Mouse (Mus musculus) intestine, embryonic 16.5 days (tissue): ENCODE measurements at regions not wholly inside any gene's neighbourhood (a gene's known extent, or its start where the extent isn't known, plus 50 kb on each side); places are given as distances from the start of the nearest gene placed in this dataset.

Source experiments
- ATAC-seq: fragments of 200-750 bp; cut with Nextera tagmentation; 2 replicates; pipeline ENCODE4 v1.8.0; 2017; ENCODE audit warnings: moderate TSS enrichment, moderate library complexity
- H3K27ac ChIP-seq: fragments of 300-500 bp; sonication (generic); 2 replicates; pipeline ENCODE4 v1.5.1; 2014; ENCODE audit warnings: mild to moderate bottlenecking, low read length
- H3K27me3 ChIP-seq: fragments of 300-500 bp; sonication (generic); replicated peaks from 2 replicates; pipeline ENCODE4 v1.6.1; 2014; ENCODE audit warnings: low read length, control low read depth, mixed read lengths; ENCODE audit not compliant: control insufficient read depth, insufficient read depth
- H3K36me3 ChIP-seq: fragments of 300-500 bp; sonication (generic); 2 replicates; pipeline ENCODE4 v1.6.1; 2014; ENCODE audit warnings: low read length, control low read depth; ENCODE audit not compliant: control insufficient read depth, insufficient read depth
- H3K4me1 ChIP-seq: fragments of 300-500 bp; sonication (generic); 2 replicates; pipeline ENCODE4 v1.6.1; 2014; ENCODE audit warnings: low read length, control low read depth, mixed read lengths; ENCODE audit not compliant: control insufficient read depth, insufficient read depth
- H3K4me2 ChIP-seq: fragments of 300-500 bp; sonication (generic); 2 replicates; pipeline ENCODE4 v1.6.1; 2014; ENCODE audit warnings: low read depth, low read length, control low read depth
- H3K4me3 ChIP-seq: fragments of 300-500 bp; sonication (generic); 2 replicates; pipeline ENCODE4 v1.5.1; 2014; ENCODE audit warnings: mild to moderate bottlenecking, low read length
- H3K9ac ChIP-seq: fragments of 300-500 bp; sonication (generic); 2 replicates; pipeline ENCODE4 v1.6.1; 2014; ENCODE audit warnings: low read depth, low read length
- H3K9me3 ChIP-seq: fragments of 300-500 bp; sonication (generic); 2 replicates; pipeline ENCODE4 v1.6.1; 2016; ENCODE audit warnings: low read length, control low read depth; ENCODE audit not compliant: control insufficient read depth
- WGBS: fragments of 180-500 bp; shearing (Covaris S2); extraction: QIAGEN DNeasy Blood & Tissue Kit; methylation state at CpG from one replicate; pipeline ENCODE4 v1.1.7; 2014; 5-methylcytosine and 5-hydroxymethylcytosine counted together

- H3K27ac ChIP-seq, result no peak overlapping the region
- peaks cover 19% of the 10 kb centered on the region for H3K4me1 ChIP-seq
- ATAC-seq, result no peak
- H3K9me3 ChIP-seq, result no peaks in the 10 kb centered on the region
- no peak overlapping the region for H3K9ac ChIP-seq
- H3K27me3 ChIP-seq, result no peaks in the 10 kb centered on the region; the same call in 1 of the 2 replicates
- no peak overlapping the region for H3K4me3 ChIP-seq
- 13% methylated on average over 13 of the region's 13 CpGs for WGBS
- H3K36me3 ChIP-seq, result no peaks in the 10 kb centered on the region
- H3K4me2 ChIP-seq, result peak overlapping the region; percentile 5; the same call in 1 of the 2 replicates
These were observed 128.6 kb downstream of the 2410131K14Rik start for GRCm38 (mm10) chr5:118373581-118373981.

- Histone ChIP-seq H3K36me3 (no peaks in the 10 kb centered on the region), H3K9ac (no peak overlapping the region), H3K4me1 (peaks cover 19% of the 10 kb centered on the region), H3K27ac (no peak overlapping the region), H3K27me3 (no peaks in the 10 kb centered on the region), H3K4me3 (no peak overlapping the region), H3K9me3 (no peaks in the 10 kb centered on the region), H3K4me2 (no peak overlapping the region)
- ATAC-seq, result 0 out of 2 replicates have a peak, but pooled peaks have one; percentile 33
- 64% methylated on average over 2 of the region's 2 CpGs for WGBS
These were observed 129.9 kb downstream of the 2410131K14Rik start for GRCm38 (mm10) chr5:118374968-118375367.

GRCm38 (mm10) chr5:118375916-118376315, 130.9 kb downstream of the 2410131K14Rik start:
- Histone ChIP-seq H3K27me3 (no peaks in the 10 kb centered on the region), H3K4me3 (no peak overlapping the region), H3K4me1 (peaks cover 26% of the 10 kb centered on the region), H3K27ac (no peak overlapping the region), H3K4me2 (no peak overlapping the region), H3K9me3 (no peaks in the 10 kb centered on the region), H3K9ac (no peak overlapping the region), H3K36me3 (no peaks in the 10 kb centered on the region)
- 62% methylated on average over 5 of the region's 5 CpGs for WGBS
- no peak for ATAC-seq

- 59% methylated on average over 5 of the region's 5 CpGs for WGBS
- ATAC-seq, result no peak
- H3K9ac ChIP-seq, result no peak overlapping the region
- no peaks in the 10 kb centered on the region for H3K36me3 ChIP-seq
- H3K9me3 ChIP-seq, result no peaks in the 10 kb centered on the region
- no peak overlapping the region for H3K27ac ChIP-seq
- H3K4me1 ChIP-seq, result peaks cover 26% of the 10 kb centered on the region
- H3K4me3 ChIP-seq, result no peak overlapping the region
- no peaks in the 10 kb centered on the region for H3K27me3 ChIP-seq
- H3K4me2 ChIP-seq, result no peak overlapping the region
These were observed 131.5 kb downstream of the 2410131K14Rik start for GRCm38 (mm10) chr5:118376478-118376877.

- peaks cover 26% of the 10 kb centered on the region for H3K4me1 ChIP-seq
- no peaks in the 10 kb centered on the region for H3K27me3 ChIP-seq
- H3K27ac ChIP-seq, result no peak overlapping the region
- no peak overlapping the region for H3K9ac ChIP-seq
- no peaks in the 10 kb centered on the region for H3K36me3 ChIP-seq
- H3K9me3 ChIP-seq, result no peaks in the 10 kb centered on the region
- WGBS, result 56% methylated on average over 8 of the region's 8 CpGs
- no peak overlapping the region for H3K4me3 ChIP-seq
- no peak for ATAC-seq
- H3K4me2 ChIP-seq, result no peak overlapping the region
These were observed 132.4 kb downstream of the 2410131K14Rik start for GRCm38 (mm10) chr5:118377402-118377848.

GRCm38 (mm10) chr5:118379245-118380051, 134.4 kb downstream of the 2410131K14Rik start:
- no peaks in the 10 kb centered on the region for H3K36me3 ChIP-seq
- H3K27ac ChIP-seq, result no peak overlapping the region
- ATAC-seq, result no peak
- WGBS, result 37% methylated on average over 24 of the region's 24 CpGs
- H3K9ac ChIP-seq, result no peak overlapping the region
- no peak overlapping the region for H3K4me2 ChIP-seq
- H3K4me3 ChIP-seq, result no peak overlapping the region
- H3K9me3 ChIP-seq, result no peaks in the 10 kb centered on the region
- H3K27me3 ChIP-seq, result 0 out of 2 replicates have a peak, but pooled peaks cover 3% of the 10 kb centered on the region
- H3K4me1 ChIP-seq, result peaks cover 20% of the 10 kb centered on the region

GRCm38 (mm10) chr5:118380052-118380421, 135.0 kb downstream of the 2410131K14Rik start:
- ATAC-seq, result no peak
- H3K36me3 ChIP-seq, result no peaks in the 10 kb centered on the region
- peak overlapping the region; percentile 55; the same call in 1 of the 2 replicates for H3K27ac ChIP-seq
- H3K27me3 ChIP-seq, result 0 out of 2 replicates have a peak, but pooled peaks cover 5% of the 10 kb centered on the region
- H3K4me1 ChIP-seq, result peaks cover 20% of the 10 kb centered on the region
- H3K4me3 ChIP-seq, result peak overlapping the region; percentile 48
- no peaks in the 10 kb centered on the region for H3K9me3 ChIP-seq
- 20% methylated on average over 5 of the region's 5 CpGs for WGBS
- peak overlapping the region; percentile 87; the same call in 1 of the 2 replicates for H3K4me2 ChIP-seq
- H3K9ac ChIP-seq, result no peak overlapping the region; the same call in 1 of the 2 replicates

GRCm38 (mm10) chr5:118380422-118381293, 135.6 kb downstream of the 2410131K14Rik start:
- WGBS, result under 1% methylated on average over 45 of the region's 45 CpGs
- no peaks in the 10 kb centered on the region for H3K9me3 ChIP-seq
- peak overlapping the region; percentile 61 for H3K9ac ChIP-seq
- H3K4me2 ChIP-seq, result peak overlapping the region; percentile 87
- peak overlapping the region; percentile 75 for H3K27ac ChIP-seq
- peak; percentile 74 for ATAC-seq
- H3K4me1 ChIP-seq, result peaks cover 14% of the 10 kb centered on the region
- peak overlapping the region; percentile 48 for H3K4me3 ChIP-seq
- H3K36me3 ChIP-seq, result no peaks in the 10 kb centered on the region
- H3K27me3 ChIP-seq, result 0 out of 2 replicates have a peak, but pooled peaks cover 5% of the 10 kb centered on the region

- Histone ChIP-seq H3K4me3 (peak overlapping the region; percentile 48), H3K4me2 (peak overlapping the region; percentile 87), H3K4me1 (peaks cover 8% of the 10 kb centered on the region), H3K9me3 (no peaks in the 10 kb centered on the region), H3K27me3 (0 out of 2 replicates have a peak, but pooled peaks cover 5% of the 10 kb centered on the region), H3K9ac (peak overlapping the region; percentile 61), H3K36me3 (no peaks in the 10 kb centered on the region), H3K27ac (peak overlapping the region; percentile 75)
- WGBS, result under 1% methylated on average over 12 of the region's 12 CpGs
- peak; percentile 61 for ATAC-seq
These were observed 136.3 kb downstream of the 2410131K14Rik start for GRCm38 (mm10) chr5:118381294-118381675.
